ENCODE assay signal across 13 mouse cellular contexts in genomic region chr2:163946221-163946620, GRCm38 (mm10). TPM values are rescaled to one million over a fixed set of nuclear protein-coding genes. Genes with fewer than 3 reads are reported as not detected.
DNase-seq lines count a peak whose midpoint lies in the region; ATAC-seq lines count a peak whose summit lies in the region.
"Had no signal": no experiment of that assay in that cellular context is flagged by ENCODE, and none has a peak within 500 bp of the region (broad histone marks: within the 10 kb centered on the region; RNA-seq: fewer than 3 reads in every experiment).

No protein-coding gene starts in this region.

- peak; percentile 6 for DNase-seq in heart, postnatal 25 days (ENCODE audit: low spot score)
- peak; percentile 7 for DNase-seq in right cerebral cortex, postnatal 14 days
- no peak for DNase-seq in right cerebral cortex, postnatal 4 days
- DNase-seq in adrenal gland, postnatal 25 days = peak; percentile 79
- no peak for DNase-seq in kidney, postnatal 14 days
- DNase-seq: kidney, postnatal 36 days; thymus, postnatal 4 days had no signal

- H3K27ac ChIP-seq in heart, embryonic 12.5 days (ENCODE audit: poor library complexity, severe bottlenecking) = no peak overlapping the region
- H3K27ac ChIP-seq in kidney, embryonic 14.5 days (ENCODE audit: low read depth, low read length) = no peak overlapping the region
- H3K27ac ChIP-seq: embryonic facial prominence, embryonic 13.5 days; hindbrain, embryonic 10.5 days had no signal

- no peak overlapping the region for H3K4me3 ChIP-seq in heart, embryonic 12.5 days
- H3K4me3 ChIP-seq in kidney, embryonic 14.5 days (ENCODE audit: low read length) = no peak overlapping the region
- H3K4me3 ChIP-seq: embryonic facial prominence, embryonic 13.5 days; hindbrain, embryonic 10.5 days had no signal

- H3K4me2 ChIP-seq in heart, embryonic 12.5 days = no peak overlapping the region
- H3K4me2 ChIP-seq in kidney, embryonic 14.5 days (replicated peaks; ENCODE audit: low read depth, low read length) = no peak overlapping the region
- H3K4me2 ChIP-seq: embryonic facial prominence, embryonic 13.5 days; liver, embryonic 11.5 days had no signal

- H3K36me3 ChIP-seq in heart, embryonic 12.5 days = no peaks in the 10 kb centered on the region
- no peaks in the 10 kb centered on the region for H3K36me3 ChIP-seq in kidney, embryonic 14.5 days (ENCODE audit: control insufficient read depth, insufficient read depth, low read length)
- H3K36me3 ChIP-seq: embryonic facial prominence, embryonic 13.5 days; hindbrain, embryonic 10.5 days had no signal

- H3K9ac ChIP-seq in heart, embryonic 12.5 days = no peak overlapping the region
- H3K9ac ChIP-seq in kidney, embryonic 14.5 days (ENCODE audit: low read depth, low read length) = no peak overlapping the region
- H3K9ac ChIP-seq: embryonic facial prominence, embryonic 13.5 days had no signal

- H3K9me3 ChIP-seq in heart, embryonic 12.5 days (replicated peaks) = no peaks in the 10 kb centered on the region
- H3K9me3 ChIP-seq in kidney, embryonic 14.5 days (ENCODE audit: control insufficient read depth, low read length) = no peaks in the 10 kb centered on the region
- H3K9me3 ChIP-seq: embryonic facial prominence, embryonic 13.5 days; hindbrain, embryonic 10.5 days had no signal

- ATAC-seq in heart, embryonic 12.5 days (ENCODE audit: insufficient number of reproducible peaks, low FRiP score) = no peak
- ATAC-seq in kidney, embryonic 14.5 days (ENCODE audit: low FRiP score, low TSS enrichment) = no peak
- ATAC-seq: intestine, postnatal 0 days had no signal

- peaks cover 8% of the 10 kb centered on the region for H3K4me1 ChIP-seq in heart, embryonic 12.5 days (replicated peaks)
- H3K4me1 ChIP-seq in kidney, embryonic 14.5 days (ENCODE audit: control insufficient read depth, insufficient read depth, low read length) = no peaks in the 10 kb centered on the region
- H3K4me1 ChIP-seq: embryonic facial prominence, embryonic 13.5 days had no signal

- 67% methylated on average over 15 of the region's 15 CpGs for WGBS in heart, embryonic 12.5 days
- WGBS in kidney, embryonic 14.5 days = 61% methylated on average over 15 of the region's 15 CpGs

- intact Hi-C loops in heart, postnatal 25 days (cut with DNase I) = no loop called here

- H3K27me3 ChIP-seq in heart, embryonic 12.5 days (replicated peaks) = peaks cover 11% of the 10 kb centered on the region
- H3K27me3 ChIP-seq in kidney, embryonic 14.5 days (ENCODE audit: control insufficient read depth, insufficient read depth, low read length) = no peaks in the 10 kb centered on the region; the same call in 1 of the 2 replicates

RNA-seq across cellular contexts. Expression of gene Rims4, which starts 27.7 kb away (rescaled TPM):
- total RNA-seq in heart, postnatal 25 days (2021) = under 1 TPM; 0.31 to 0.39 TPM
- 0.65 and 0.77 TPM in 2 replicates for polyA plus RNA-seq in heart, embryonic 12.5 days (2016; fragmentation: Nextera tagmentation; extraction: Ambion mirVana)
- 182 and 190 TPM in 2 replicates for total RNA-seq in adrenal gland, postnatal 25 days (2021)
- 0.51 and 0.70 TPM in 2 replicates for polyA plus RNA-seq in kidney, embryonic 14.5 days (2014; fragmentation: Nextera tagmentation; extraction: Ambion mirVana)

RNA-seq across cellular contexts. Expression of gene Ywhab, which starts 48.5 kb away (rescaled TPM):
- total RNA-seq in heart, postnatal 25 days (2021) = 10 to 100 TPM; 74.3 to 82.2 TPM
- 270 and 271 TPM in 2 replicates for polyA plus RNA-seq in heart, embryonic 12.5 days (2016; fragmentation: Nextera tagmentation; extraction: Ambion mirVana)
- 241 TPM in 2 replicates for total RNA-seq in adrenal gland, postnatal 25 days (2021)
- 217 and 305 TPM in 2 replicates for polyA plus RNA-seq in kidney, embryonic 14.5 days (2014; fragmentation: Nextera tagmentation; extraction: Ambion mirVana)

Comparison
In these comparisons a context has a peak if more than half of its experiments do, and no peak if none do; other contexts are left out.
1. DNase-seq: peak in heart, postnatal 25 days (single experiment), right cerebral cortex, postnatal 14 days (single experiment) and adrenal gland, postnatal 25 days (single experiment); none in right cerebral cortex, postnatal 4 days (single experiment) and kidney, postnatal 14 days (single experiment).
2. RNA of gene Rims4, which starts 27.7 kb away (total RNA-seq): 182 to 190 TPM in adrenal gland, postnatal 25 days; 0.31 to 0.39 TPM in heart, postnatal 25 days; every median in the first group is over 100 times any median in the second.